Mouse (Mus musculus) adrenal gland, adult 18-20 months (tissue): Measurements from ENCODE around the gene Abcf1. TPM values are rescaled to one million over a fixed set of nuclear protein-coding genes. Genes with fewer than 3 reads are reported as not detected.
"Not testable (repeated sequence)": the region's sequence is repeated elsewhere in the genome, so short reads cannot be mapped to it uniquely, and the experiment has no call there.

ENCODE experiments used
- DNase-seq, 2 experiments: peaks; one replicate each; pipeline ENCODE4 v3.0.0; 2021 to 2022; ENCODE audit warnings: low spot score in 2 of 2
- long read RNA-seq, 2 experiments: library from polyadenylated mRNA; stranded (forward); transcript quantifications; one replicate each; pipeline ENCODE4 v2.0.0; 2021
- total RNA-seq, 2 experiments: library from RNA; stranded (reverse); gene quantifications; 1 replicate in 1 of 2; 2 replicates in 1 of 2; pipeline ENCODE4 v1.2.3; 2021

The Abcf1 gene
- total RNA-seq, result 10 to 100 TPM; 80.0 to 95.8 TPM
- long read RNA-seq, experiment 1, transcript Abcf1-201 (23 exons, 3,161 nt), result major isoform, 122 of 141 reads
- long read RNA-seq, experiment 1, partial matches to known transcripts, result 5 of 141 reads
- long read RNA-seq, experiment 1, other reads (novel, unspliced or antisense), result 14 of 141 reads
- long read RNA-seq, experiment 2, transcript Abcf1-201 (23 exons, 3,161 nt), result major isoform, 212 of 289 reads
- long read RNA-seq, experiment 2, partial matches to known transcripts, result 42 of 289 reads
- long read RNA-seq, experiment 2, other reads (novel, unspliced or antisense), result 31 of 289 reads

- peak; percentile 99 for DNase-seq
Measured at GRCm38 (mm10) chr17:35969418-35970389, at the start of gene Abcf1. Gene Abcf1 (minus strand): TSS chr17:35969761.

DNA sequence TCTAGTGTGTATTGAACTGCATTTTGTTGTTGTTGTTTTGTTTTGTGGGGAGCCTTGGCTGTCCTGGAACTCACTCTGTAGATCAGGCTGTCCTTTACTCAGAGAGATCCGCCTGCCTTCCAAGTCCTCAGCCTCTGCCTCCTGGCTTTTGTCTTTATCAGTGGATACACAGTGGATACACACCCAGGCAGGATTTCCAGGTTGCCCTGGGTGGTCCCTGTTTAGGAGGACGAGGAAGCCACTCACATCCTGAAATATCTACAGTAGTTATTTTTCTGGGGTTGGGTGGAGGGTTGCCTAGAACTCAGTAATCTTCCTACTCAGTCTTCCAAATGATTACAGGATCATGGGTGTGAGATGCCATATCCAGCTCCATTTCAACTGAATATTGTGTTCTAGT lies 49.4 kb upstream of the Abcf1 start:
- no peak for DNase-seq

DNA sequence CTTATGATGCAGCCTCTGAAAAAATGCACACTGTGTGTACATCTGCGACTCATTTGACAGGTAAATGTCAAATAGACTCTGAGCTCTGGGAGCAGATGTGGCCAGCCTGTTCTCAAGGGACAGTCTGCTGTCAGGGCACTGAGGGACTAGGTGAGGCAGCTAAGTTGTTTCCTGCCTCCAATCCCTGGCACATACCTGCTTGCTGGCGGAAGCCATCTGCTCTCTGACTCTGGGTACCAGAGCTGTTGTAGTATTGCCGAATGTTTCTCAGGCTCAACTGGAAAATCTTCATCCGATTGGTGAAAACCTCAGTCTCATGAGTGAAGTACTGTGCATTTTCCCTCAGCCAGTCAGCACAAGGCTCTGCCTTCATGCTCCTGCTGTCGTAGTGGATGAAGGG lies 47.5 kb upstream of the Abcf1 start:
- no peak for DNase-seq

GRCm38 (mm10) chr17:36014977-36015376 lies 45.4 kb upstream of the Abcf1 start:
- DNase-seq, result no peak

- not testable (repeated sequence) for DNase-seq
Measured at GRCm38 (mm10) chr17:36004409-36004808, 34.8 kb upstream of the Abcf1 start.

- no peak for DNase-seq
Measured at GRCm38 (mm10) chr17:36003331-36003730, 33.8 kb upstream of the Abcf1 start.

GRCm38 (mm10) chr17:36001966-36002365 lies 32.4 kb upstream of the Abcf1 start:
- DNase-seq, result no peak

DNA sequence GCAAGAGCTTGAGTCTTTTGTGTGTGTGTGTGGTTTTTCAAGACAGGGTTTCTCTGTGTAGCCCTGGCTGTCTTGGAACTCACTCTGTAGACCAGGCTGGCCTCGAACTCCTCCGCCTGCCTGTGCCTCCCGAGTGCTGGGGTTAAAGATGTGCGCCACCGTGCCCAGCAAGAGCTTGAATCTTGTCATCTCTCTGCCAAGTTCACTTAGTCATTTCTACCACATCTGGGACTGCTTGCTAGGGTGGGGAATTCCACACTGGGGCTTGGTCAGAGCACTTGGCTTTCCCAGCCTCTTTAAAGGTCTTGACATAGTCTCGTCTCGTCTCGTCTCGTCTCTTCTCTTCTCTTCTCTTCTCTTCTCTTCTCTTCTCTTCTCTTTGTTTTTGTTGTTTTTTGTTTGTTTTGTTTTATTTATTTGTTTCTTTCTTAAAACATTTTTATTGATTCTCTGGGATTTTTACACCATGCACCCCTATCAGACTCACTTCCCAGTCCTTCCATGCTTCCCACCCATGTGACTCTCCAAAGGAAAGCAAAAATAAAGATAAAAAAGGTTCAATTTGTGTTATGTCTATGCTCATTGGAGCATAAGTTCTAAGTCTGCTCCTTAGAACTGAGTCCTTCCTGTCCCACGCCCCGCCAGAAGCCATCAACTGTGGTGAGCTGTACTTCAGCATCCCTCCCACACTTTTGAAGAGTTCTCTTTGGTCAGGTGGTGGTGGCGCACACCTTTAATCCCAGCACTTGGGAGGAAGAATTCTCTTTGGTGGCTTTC lies 31.7 kb upstream of the Abcf1 start:
- DNase-seq, result no peak

DNA sequence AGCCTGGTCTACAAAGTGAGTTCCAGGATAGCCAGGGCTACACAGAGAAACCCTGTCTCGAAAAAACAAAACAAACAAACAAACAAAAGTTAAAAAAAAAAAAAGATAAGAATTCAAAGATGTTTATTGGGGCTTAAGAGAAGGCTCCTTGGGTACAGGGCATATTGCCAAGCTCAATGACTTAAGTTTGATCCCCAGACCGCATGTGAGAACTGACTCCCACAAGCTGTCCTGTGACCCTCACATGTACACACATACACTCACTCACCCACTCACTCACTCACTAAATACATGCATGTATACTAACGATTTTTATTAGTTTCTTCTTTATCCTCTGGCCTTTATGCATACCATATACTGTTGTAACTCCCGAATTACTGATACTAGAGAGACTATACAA lies 30.8 kb upstream of the Abcf1 start:
- DNase-seq, result no peak

- no peak for DNase-seq
Measured at GRCm38 (mm10) chr17:35999356-35999755, 29.8 kb upstream of the Abcf1 start.

DNA sequence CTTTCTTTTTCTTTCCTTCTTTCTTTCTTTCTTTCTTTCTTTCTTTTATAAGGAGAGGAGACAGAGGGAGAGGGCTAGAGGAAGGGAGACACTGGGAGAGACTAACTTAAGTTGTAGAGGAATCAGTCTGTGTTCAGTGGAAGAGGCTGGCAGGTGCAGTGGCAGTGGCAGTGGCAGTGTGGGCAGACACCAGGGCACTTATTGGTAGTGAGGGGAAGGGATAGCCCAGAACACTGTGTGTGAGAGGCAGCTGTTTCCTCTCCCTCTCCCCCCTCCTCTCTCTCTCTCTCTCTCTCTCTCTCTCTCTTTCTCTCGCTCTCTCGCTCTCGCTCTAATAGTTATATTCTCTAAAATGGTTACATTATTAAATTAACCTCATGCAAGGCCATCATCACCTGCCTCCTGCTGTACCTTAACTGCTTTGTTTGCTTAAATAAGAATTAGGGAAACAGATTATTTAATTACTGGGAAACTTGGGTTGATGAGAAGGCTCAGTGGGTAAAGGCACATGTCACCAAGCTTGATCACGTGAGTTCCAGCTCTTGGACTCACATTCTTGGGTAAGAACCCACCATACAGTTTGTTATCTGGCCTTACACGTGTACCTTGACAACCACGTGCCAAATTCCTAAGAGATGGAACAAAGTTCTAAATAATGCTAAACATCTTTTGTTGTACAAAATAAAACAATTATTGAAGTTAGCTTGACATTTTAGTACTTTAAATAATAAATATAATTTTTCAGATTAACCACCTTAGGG lies 29.2 kb upstream of the Abcf1 start:
- DNase-seq, result no peak

GRCm38 (mm10) chr17:35997713-35998510 lies 28.4 kb upstream of the Abcf1 start:
- no peak for DNase-seq

DNA sequence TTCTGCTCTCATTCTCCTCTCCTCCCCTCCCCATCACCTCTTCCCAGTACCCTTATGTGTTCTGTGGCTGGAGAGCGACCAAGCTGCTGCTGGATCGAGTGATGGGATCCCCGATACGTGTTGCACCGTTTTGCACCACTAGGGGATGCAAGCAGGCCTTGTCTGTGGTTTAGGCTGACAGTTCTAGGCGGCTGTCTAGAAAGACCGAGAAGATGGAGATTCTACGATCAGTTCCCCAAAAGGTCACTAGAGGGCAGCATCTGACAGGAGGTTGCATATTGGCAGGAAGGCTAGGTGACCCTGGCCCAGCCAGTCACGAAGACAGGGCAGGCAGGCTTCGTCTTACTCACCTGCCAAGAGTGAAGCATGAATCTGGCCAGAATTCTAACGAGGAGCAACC lies 27.4 kb upstream of the Abcf1 start:
- DNase-seq, result peak; percentile 96 to 97

DNA sequence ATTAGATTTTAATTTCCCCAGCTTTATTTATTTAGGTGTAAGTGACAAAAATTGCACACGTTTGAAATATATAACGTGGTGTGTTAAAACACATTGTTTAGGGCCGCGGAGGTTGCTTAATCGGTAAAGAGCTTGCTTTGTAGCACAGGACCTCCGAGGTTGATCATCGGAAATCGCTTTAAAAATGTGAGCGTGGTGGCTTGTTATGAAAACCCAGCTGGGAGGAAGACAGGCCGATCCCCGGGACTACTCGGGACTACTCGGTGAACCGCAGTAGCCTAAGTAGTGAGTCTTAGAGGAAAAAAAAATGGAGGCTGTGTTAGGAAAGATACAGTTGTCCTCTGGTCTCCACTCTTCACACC lies 25.3 kb upstream of the Abcf1 start:
- no peak for DNase-seq

DNA sequence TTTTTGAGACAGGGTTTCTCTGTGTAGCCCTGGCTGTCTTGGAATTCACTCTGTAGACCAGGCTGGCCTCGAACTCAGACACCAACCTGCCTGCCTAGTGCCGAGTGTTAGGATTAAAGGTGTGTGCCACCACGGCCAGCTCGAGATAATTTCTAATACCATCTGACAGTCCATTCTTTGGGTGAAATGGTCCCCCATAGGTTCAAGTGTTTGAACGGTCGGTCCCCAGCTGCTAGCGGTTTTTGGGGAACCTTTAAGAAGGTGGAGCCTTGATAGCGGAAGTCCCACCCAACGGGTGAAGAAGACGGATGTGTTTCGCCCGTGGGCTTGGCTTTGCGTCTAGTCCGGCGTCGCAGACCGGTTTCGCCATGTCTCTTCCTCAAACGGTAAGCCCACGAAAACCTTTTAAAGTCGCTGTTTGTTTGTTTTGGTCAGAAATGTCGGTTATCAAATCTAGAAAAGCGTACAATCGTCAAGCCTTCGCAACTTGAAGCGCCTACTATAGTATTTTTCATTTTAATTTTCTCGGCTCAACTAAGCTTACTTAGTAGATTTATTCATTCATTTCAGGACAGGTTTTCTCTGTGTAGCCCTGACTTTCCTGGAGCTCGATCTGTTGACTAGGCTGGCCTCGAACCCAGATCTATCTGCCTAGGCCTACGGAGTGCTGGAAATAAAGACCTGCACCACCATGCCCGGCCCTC lies 24.8 kb upstream of the Abcf1 start:
- DNase-seq, result peak; percentile 71

DNA sequence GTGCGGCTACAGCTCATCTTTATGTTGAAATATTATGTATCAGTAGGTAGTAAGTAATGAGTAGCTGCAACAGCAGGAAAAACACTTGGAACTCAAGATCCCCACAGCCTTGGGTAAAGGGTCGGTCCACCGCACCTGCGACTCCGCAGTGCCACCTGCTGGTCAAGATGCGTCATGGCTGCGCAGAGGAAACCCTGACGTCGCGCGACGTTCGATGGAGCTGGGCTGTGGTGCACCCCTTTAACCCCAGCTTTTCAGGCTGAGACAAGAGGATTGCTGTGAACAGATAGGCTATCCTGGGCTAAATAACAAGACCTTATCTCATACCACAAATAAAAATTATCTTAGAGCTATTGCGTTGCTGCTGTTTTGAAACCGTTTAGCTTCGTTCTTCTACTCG lies 24.1 kb upstream of the Abcf1 start:
- peak; percentile 77 to 85 for DNase-seq

- no peak for DNase-seq
Measured at GRCm38 (mm10) chr17:35991781-35992180, 22.2 kb upstream of the Abcf1 start.

- no peak for DNase-seq
Measured at GRCm38 (mm10) chr17:35981776-35982175, 12.2 kb upstream of the Abcf1 start.

- DNase-seq, result peak; percentile 47 to 50
Measured at GRCm38 (mm10) chr17:35980363-35980754, 10.8 kb upstream of the Abcf1 start.
